In the genomic region with DNA sequence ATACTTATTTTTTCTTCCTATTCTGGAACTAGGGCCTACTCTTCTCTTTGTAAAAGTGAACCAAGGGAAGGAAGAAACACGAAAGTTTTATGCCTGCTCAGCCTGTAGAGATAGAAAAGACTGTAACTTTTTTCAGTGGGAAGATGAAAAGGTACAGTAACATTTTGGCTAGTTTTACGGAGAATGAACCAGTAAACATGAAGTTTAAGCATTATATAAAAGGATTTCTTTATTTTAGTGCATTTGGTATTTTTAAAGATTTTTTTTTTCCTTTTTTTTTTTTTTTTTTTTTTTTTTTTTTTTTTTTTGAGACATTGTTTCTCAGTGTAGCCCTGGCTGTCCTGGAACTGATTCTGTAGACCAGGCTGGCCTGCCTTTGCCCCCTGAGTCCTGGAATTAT, we compare ENCODE assay signal across 8 mouse cellular contexts. TPM values are rescaled to one million over a fixed set of nuclear protein-coding genes. Genes with fewer than 3 reads are reported as not detected.
DNase-seq lines count a peak whose midpoint lies in the region; ATAC-seq and TF ChIP-seq lines count a peak whose summit lies in the region.

No protein-coding gene starts in this region.

- peaks cover 11% of the 10 kb centered on the region for H3K36me3 ChIP-seq in hindbrain, embryonic 12.5 days
- H3K36me3 ChIP-seq in hindbrain, embryonic 16.5 days (ENCODE audit: control insufficient read depth, insufficient read depth, low read length) = no peaks in the 10 kb centered on the region
- peaks cover 3% of the 10 kb centered on the region; the same call in 1 of the 2 replicates for H3K36me3 ChIP-seq in ES-Bruce4 (ENCODE audit: control insufficient read depth, insufficient read depth, low read length, poor library complexity, severe bottlenecking)
- peaks cover 15% of the 10 kb centered on the region; the same call in 1 of the 2 replicates for H3K36me3 ChIP-seq in forebrain, embryonic 14.5 days (ENCODE audit: control insufficient read depth, insufficient read depth, low read length)
- H3K36me3 ChIP-seq in liver, embryonic 15.5 days (replicated peaks) = peaks cover 13% of the 10 kb centered on the region

- TF ChIP-seq EP300 in ES-Bruce4 (IDR thresholded peaks at IDR 0.05; ENCODE audit: insufficient read depth, low read depth, low read length) = no peak

- no peak overlapping the region for H3K4me3 ChIP-seq in hindbrain, embryonic 12.5 days
- H3K4me3 ChIP-seq in hindbrain, embryonic 16.5 days (ENCODE audit: low read length) = no peak overlapping the region
- H3K4me3 ChIP-seq in ES-Bruce4 (ENCODE audit: low read depth, low read length) = no peak overlapping the region
- peak overlapping the region; percentile 63; the same call in 1 of the 2 replicates for H3K4me3 ChIP-seq in forebrain, embryonic 14.5 days (ENCODE audit: low read depth, low read length)
- H3K4me3 ChIP-seq in liver, embryonic 15.5 days (replicated peaks) = peak overlapping the region; percentile 98

- no peaks in the 10 kb centered on the region for H3K9me3 ChIP-seq in hindbrain, embryonic 12.5 days (replicated peaks)
- no peaks in the 10 kb centered on the region for H3K9me3 ChIP-seq in hindbrain, embryonic 16.5 days (ENCODE audit: control insufficient read depth, low read length)
- H3K9me3 ChIP-seq in ES-Bruce4 (replicated peaks; ENCODE audit: control insufficient read depth, insufficient read depth, low read length, poor library complexity, severe bottlenecking) = no peaks in the 10 kb centered on the region
- H3K9me3 ChIP-seq in forebrain, embryonic 14.5 days (replicated peaks; ENCODE audit: control insufficient read depth, low read length) = no peaks in the 10 kb centered on the region
- H3K9me3 ChIP-seq in liver, embryonic 15.5 days (replicated peaks) = no peaks in the 10 kb centered on the region

- H3K27ac ChIP-seq in hindbrain, embryonic 12.5 days = no peak overlapping the region
- H3K27ac ChIP-seq in hindbrain, embryonic 16.5 days (ENCODE audit: low read depth, low read length) = no peak overlapping the region
- H3K27ac ChIP-seq in ES-Bruce4 (ENCODE audit: insufficient read depth, low read length) = no peak overlapping the region
- H3K27ac ChIP-seq in forebrain, embryonic 14.5 days (ENCODE audit: low read depth, low read length) = no peak overlapping the region
- H3K27ac ChIP-seq in liver, embryonic 15.5 days (replicated peaks) = no peak overlapping the region

- no peaks in the 10 kb centered on the region for H3K27me3 ChIP-seq in hindbrain, embryonic 12.5 days
- H3K27me3 ChIP-seq in hindbrain, embryonic 16.5 days (replicated peaks; ENCODE audit: control insufficient read depth, insufficient read depth, low read length) = no peaks in the 10 kb centered on the region
- no peaks in the 10 kb centered on the region for H3K27me3 ChIP-seq in ES-Bruce4 (ENCODE audit: control insufficient read depth, insufficient read depth, low read length, poor library complexity, severe bottlenecking)
- H3K27me3 ChIP-seq in forebrain, embryonic 14.5 days (replicated peaks; ENCODE audit: control insufficient read depth, insufficient read depth, low read length) = no peaks in the 10 kb centered on the region
- H3K27me3 ChIP-seq in liver, embryonic 15.5 days = no peaks in the 10 kb centered on the region

- WGBS in hindbrain, embryonic 12.5 days = 80% methylated on average over 2 of the region's 2 CpGs
- WGBS in hindbrain, embryonic 16.5 days = 82% methylated on average over 2 of the region's 2 CpGs
- 79% methylated on average over 2 of the region's 2 CpGs for WGBS in forebrain, embryonic 14.5 days
- 75% methylated on average over 2 of the region's 2 CpGs for WGBS in liver, embryonic 15.5 days (ENCODE audit: insufficient replicate concordance)

- no peak for ATAC-seq in hindbrain, embryonic 12.5 days (ENCODE audit: low FRiP score)
- ATAC-seq in hindbrain, embryonic 16.5 days = no peak
- no peak for ATAC-seq in forebrain, embryonic 14.5 days
- ATAC-seq in liver, embryonic 15.5 days (ENCODE audit: insufficient read depth) = no peak

- no peaks in the 10 kb centered on the region for H3K4me1 ChIP-seq in hindbrain, embryonic 12.5 days
- no peaks in the 10 kb centered on the region; the same call in 1 of the 2 replicates for H3K4me1 ChIP-seq in hindbrain, embryonic 16.5 days (ENCODE audit: control insufficient read depth, insufficient read depth, low read depth, low read length)
- H3K4me1 ChIP-seq in ES-Bruce4 (ENCODE audit: control insufficient read depth, insufficient read depth, low read length) = no peaks in the 10 kb centered on the region
- H3K4me1 ChIP-seq in forebrain, embryonic 14.5 days (ENCODE audit: control insufficient read depth, insufficient read depth, low read length) = no peaks in the 10 kb centered on the region
- peaks cover 23% of the 10 kb centered on the region for H3K4me1 ChIP-seq in liver, embryonic 15.5 days (replicated peaks)

- TF ChIP-seq POLR2A in ES-Bruce4 (IDR thresholded peaks at IDR 0.05; ENCODE audit: insufficient read depth, low read length) = no peak

- DNase-seq in forebrain, embryonic 14.5 days (ENCODE audit: low spot score) = no peak
- no peak for DNase-seq in cerebellum, postnatal 36 days
- no peak for DNase-seq in urinary bladder, adult 18-20 months (ENCODE audit: low spot score in 2 of 2)
- no peak for DNase-seq in Muller cell, postnatal 12 days (ENCODE audit: inconsistent ontology term)

- peak overlapping the region; percentile 57 for H3K4me2 ChIP-seq in hindbrain, embryonic 12.5 days (replicated peaks)
- no peak overlapping the region; the same call in 1 of the 2 replicates for H3K4me2 ChIP-seq in hindbrain, embryonic 16.5 days (ENCODE audit: low read length)
- H3K4me2 ChIP-seq in forebrain, embryonic 14.5 days (ENCODE audit: low read length) = peak overlapping the region; percentile 67
- H3K4me2 ChIP-seq in liver, embryonic 15.5 days = peak overlapping the region; percentile 71

- H3K9ac ChIP-seq in hindbrain, embryonic 12.5 days = no peak overlapping the region
- no peak overlapping the region for H3K9ac ChIP-seq in hindbrain, embryonic 16.5 days (ENCODE audit: low read depth, low read length)
- H3K9ac ChIP-seq in ES-Bruce4 (ENCODE audit: low read depth, poor library complexity, severe bottlenecking) = 0 out of 2 replicates have a peak overlapping the region, but pooled peaks have one; percentile 87
- H3K9ac ChIP-seq in forebrain, embryonic 14.5 days (ENCODE audit: low read length) = no peak overlapping the region
- no peak overlapping the region for H3K9ac ChIP-seq in liver, embryonic 15.5 days

- no peak for TF ChIP-seq CTCF in ES-Bruce4 (IDR thresholded peaks at IDR 0.05; ENCODE audit: low read depth, low read length)

RNA-seq across cellular contexts. Expression of a gene that starts 8.7 kb away (rescaled TPM):
- 17.6 and 18.2 TPM in 2 replicates for polyA plus RNA-seq in hindbrain, embryonic 12.5 days (2016; fragmentation: Nextera tagmentation; extraction: Ambion mirVana)
- 10.6 and 11.1 TPM in 2 replicates for polyA plus RNA-seq in hindbrain, embryonic 16.5 days (2015; fragmentation: Nextera tagmentation; extraction: Ambion mirVana)
- 19.9 and 20.2 TPM in 2 replicates for polyA plus RNA-seq in ES-Bruce4 (2011; ENCODE audit: insufficient read depth, insufficient read length, low read depth, missing spikeins)
- polyA plus RNA-seq in forebrain, embryonic 14.5 days (2014; fragmentation: Nextera tagmentation; extraction: Ambion mirVana) = 9.8 and 11.9 TPM in 2 replicates
- polyA plus RNA-seq in liver, embryonic 15.5 days (2015; fragmentation: Nextera tagmentation; extraction: Ambion mirVana) = 6.1 and 6.7 TPM in 2 replicates

RNA-seq across cellular contexts. Expression of a gene that starts 42.6 kb away (rescaled TPM):
- polyA plus RNA-seq in hindbrain, embryonic 12.5 days (2016; fragmentation: Nextera tagmentation; extraction: Ambion mirVana) = 18.9 and 20.9 TPM in 2 replicates
- 3.6 and 4.8 TPM in 2 replicates for polyA plus RNA-seq in hindbrain, embryonic 16.5 days (2015; fragmentation: Nextera tagmentation; extraction: Ambion mirVana)
- polyA plus RNA-seq in ES-Bruce4 (2011; ENCODE audit: insufficient read depth, insufficient read length, low read depth, missing spikeins) = 41.9 and 44.5 TPM in 2 replicates
- polyA plus RNA-seq in forebrain, embryonic 14.5 days (2014; fragmentation: Nextera tagmentation; extraction: Ambion mirVana) = 6.7 and 8.0 TPM in 2 replicates
- 16.3 and 17.3 TPM in 2 replicates for polyA plus RNA-seq in liver, embryonic 15.5 days (2015; fragmentation: Nextera tagmentation; extraction: Ambion mirVana)

RNA-seq across cellular contexts. Expression of a gene that starts 49.9 kb away (rescaled TPM):
- polyA plus RNA-seq in hindbrain, embryonic 12.5 days (2016; fragmentation: Nextera tagmentation; extraction: Ambion mirVana) = 119 and 127 TPM in 2 replicates
- 101 TPM in 2 replicates for polyA plus RNA-seq in hindbrain, embryonic 16.5 days (2015; fragmentation: Nextera tagmentation; extraction: Ambion mirVana)
- polyA plus RNA-seq in ES-Bruce4 (2011; ENCODE audit: insufficient read depth, insufficient read length, low read depth, missing spikeins) = 67.2 and 72.1 TPM in 2 replicates
- polyA plus RNA-seq in forebrain, embryonic 14.5 days (2014; fragmentation: Nextera tagmentation; extraction: Ambion mirVana) = 123 and 124 TPM in 2 replicates
- 22.7 and 24.9 TPM in 2 replicates for polyA plus RNA-seq in liver, embryonic 15.5 days (2015; fragmentation: Nextera tagmentation; extraction: Ambion mirVana)

Comparison
In these comparisons a context has a peak if more than half of its experiments do, and no peak if none do; other contexts are left out.
1. H3K4me3 ChIP-seq: peak in forebrain, embryonic 14.5 days (single experiment) and liver, embryonic 15.5 days (single experiment); none in hindbrain, embryonic 12.5 days (single experiment), hindbrain, embryonic 16.5 days (single experiment) and ES-Bruce4 (single experiment).